Mouse (Mus musculus) lung, postnatal 4 days (tissue): ENCODE data around the gene Msh4.
A peak's percentile ranks its signal among the peaks of the same experiment; 100 is the strongest.

Source experiments
- DNase-seq, 2 experiments: peaks; one replicate each; pipeline ENCODE4 v3.0.0; 2021

The Msh4 gene

DNA sequence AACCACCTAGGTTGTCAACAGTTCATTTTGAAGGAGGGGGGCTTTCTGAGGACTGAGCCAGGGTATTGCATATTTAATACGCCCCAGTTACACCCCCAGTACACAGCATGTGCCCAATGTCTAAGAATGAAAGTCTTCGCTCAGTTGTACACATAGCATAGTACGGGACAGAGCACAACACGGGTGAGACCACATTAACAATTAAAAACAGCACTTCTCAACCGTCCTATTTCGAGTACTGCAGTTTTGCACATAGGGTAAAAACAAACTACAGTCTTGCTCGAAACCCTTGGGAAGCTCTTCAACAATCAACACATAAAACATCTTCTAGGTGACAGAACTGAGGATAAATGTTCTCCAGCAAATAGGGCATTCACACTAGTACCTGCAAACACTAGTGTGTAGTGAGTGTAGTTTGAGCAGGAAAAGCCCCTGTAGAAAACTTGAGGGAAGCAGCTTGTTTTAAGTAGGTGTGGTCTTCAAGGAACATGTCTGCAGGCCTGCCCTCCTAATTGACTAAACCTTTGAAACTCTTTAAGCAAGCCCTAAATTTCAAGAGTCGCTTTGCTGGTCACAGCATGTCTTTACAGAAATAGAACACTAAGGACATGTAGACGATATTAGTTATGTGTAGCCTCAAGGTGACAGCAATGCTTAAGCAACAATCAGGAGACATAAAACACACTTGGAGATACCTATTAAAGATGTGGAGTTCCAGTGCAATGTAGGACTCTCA is at the start of gene Msh4:
Gene Msh4 (minus strand): TSS at position 3 of the 736 bp plus-strand sequence.
- DNase-seq, result no peak

DNA sequence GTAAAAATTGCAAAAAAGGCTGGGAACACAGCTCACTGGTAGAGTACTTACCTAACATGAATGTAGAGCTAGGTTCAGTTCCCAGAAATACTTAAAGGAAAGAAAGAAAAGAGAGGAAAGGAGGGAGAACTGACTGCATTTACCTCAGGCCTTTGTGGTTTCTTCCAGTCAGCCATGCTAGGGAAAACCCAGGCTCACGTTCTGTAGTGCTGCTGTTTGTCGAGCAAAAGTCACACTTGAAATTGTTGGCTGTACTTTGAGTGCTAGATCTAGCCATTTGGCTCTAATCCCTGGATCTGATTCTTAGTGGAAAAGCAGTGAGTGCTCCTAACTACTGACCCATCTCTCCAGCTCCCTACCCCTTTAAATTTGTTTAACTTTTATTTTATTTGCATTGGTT is 42.2 kb upstream of the Msh4 start:
- DNase-seq, result no peak

DNA sequence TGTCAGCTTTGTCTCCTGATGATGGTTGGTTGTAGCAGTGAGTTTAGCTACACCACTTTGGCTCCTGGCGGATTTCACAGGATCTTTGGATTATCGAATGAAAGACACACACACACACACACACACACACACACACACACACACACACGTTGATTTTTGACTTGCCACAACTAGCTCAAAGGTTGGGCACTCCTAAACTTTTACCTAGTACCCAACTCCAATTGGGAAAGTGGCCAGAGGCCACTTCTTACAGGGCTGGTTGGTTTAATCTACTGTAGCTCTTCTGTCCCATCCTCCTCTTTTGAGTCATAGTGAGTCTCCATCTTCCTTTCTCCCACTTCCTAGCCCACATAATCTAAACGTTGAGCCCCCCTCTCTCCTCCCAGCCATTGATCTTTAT is 41.3 kb upstream of the Msh4 start:
- no peak for DNase-seq

GRCm38 (mm10) chr3:153944335-153944990 is 38.5 kb upstream of the Msh4 start, which contains the start of gene Acadm:
Gene Acadm (minus strand): TSS chr3:153944632.
- DNase-seq, result peak; percentile 98

DNA sequence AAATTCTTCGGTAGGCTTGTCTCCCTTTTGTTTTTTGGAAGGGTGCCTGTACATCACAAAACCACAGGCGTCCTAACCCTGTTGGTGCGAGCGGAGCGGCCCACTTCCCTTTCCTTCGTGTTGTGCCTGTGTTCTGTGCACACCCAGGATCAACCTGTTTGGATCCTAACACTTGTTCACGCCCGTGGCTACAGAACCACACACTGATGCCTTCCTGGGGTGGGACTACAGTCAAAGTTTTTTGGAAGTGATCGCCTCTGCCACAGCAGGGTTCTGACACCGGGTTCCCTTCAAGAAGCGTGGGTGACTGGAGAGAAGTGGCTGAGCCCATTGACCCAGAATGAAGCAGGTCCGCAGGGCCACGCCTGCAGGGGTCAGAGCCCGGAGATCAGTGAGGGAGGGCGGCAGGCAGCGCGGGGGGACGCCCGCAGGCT is 38.0 kb upstream of the Msh4 start:
- DNase-seq, result no peak

- no peak for DNase-seq
Measured at GRCm38 (mm10) chr3:153943003-153943640, 37.2 kb upstream of the Msh4 start.

- DNase-seq, result no peak
Measured at GRCm38 (mm10) chr3:153941613-153942012, 35.7 kb upstream of the Msh4 start.

GRCm38 (mm10) chr3:153940486-153940885 is 34.5 kb upstream of the Msh4 start:
- DNase-seq, result no peak

DNA sequence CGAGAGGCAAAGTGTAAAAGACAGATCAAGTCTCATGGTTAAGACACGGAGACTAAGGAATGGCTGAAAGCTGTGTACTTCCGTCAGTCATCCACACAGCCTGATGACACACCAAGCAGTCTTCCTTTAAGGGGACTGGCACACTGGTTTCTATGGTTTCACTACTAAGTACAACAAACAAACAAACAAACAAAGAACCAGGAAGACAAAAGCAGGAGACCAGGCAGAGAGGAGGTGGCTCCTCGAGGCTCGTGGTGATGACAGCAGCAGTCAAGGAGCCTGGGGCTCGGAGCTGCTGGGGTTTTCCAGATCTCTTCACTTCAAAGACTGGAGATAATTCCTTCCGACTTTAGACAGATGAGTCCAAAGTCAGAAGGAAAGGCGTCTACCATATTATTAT is 34.1 kb upstream of the Msh4 start:
- no peak for DNase-seq

GRCm38 (mm10) chr3:153937116-153937810 is 31.3 kb upstream of the Msh4 start:
- DNase-seq, result no peak

DNA sequence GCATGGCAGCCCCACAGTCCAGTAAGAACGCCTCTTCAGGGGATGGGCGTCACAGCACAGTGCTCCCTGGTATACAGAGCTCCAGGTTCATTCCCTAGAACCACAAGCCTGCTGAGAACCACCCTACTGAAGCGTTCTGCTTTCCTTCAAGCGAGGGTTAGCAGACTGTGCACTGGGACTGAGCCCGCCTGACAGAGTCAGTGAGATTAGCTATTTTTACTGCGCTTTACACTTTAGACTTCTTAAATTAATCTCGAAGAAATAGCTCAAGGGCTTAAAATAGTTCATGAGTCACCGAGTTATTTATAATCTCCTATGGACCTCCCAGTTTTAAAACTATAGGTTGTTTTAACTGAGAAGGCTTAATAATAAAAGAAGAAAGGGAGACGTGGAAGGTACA is 29.9 kb upstream of the Msh4 start:
- DNase-seq, result no peak

- DNase-seq, result no peak
Measured at GRCm38 (mm10) chr3:153932461-153932860, 26.5 kb upstream of the Msh4 start.

GRCm38 (mm10) chr3:153929526-153929925 is 23.6 kb upstream of the Msh4 start:
- DNase-seq, result no peak

- DNase-seq, result no peak
Measured at GRCm38 (mm10) chr3:153926333-153926732, 20.4 kb upstream of the Msh4 start.

DNA sequence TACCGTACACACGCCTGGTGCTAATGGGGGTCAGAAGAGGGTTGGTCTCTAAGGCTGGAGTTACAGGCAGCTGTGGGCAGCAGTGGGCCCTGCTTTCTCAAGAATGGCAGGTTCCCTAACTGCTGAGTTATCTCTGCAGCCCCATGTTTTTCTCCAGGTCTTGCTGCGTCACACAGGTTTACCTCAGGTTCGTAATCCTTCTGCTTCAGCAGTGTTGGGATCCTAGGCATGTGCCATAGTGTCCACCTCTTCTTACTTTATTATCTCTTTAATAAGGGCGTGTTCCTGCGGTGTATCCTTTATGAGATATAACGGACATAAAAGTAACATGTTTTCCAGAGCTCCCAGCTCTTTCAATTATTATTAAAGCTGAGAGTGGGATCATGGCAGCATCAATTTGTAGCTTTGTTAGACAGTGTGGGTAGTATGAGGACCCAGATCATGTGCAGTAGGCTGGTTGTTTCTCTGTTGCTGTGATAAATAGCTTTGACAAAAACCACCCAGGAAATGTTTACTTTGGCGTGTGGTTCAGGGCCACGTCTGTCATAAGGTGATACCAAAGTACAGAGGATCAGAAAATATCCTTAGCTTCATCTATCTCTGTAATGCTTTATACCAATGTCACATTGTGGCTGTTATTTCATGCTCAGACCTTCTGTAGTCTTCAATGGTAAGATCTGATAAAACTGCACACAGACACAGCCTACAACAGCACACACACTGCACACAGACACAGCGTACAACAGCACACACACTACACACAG is 15.4 kb upstream of the Msh4 start:
- DNase-seq, result no peak

DNA sequence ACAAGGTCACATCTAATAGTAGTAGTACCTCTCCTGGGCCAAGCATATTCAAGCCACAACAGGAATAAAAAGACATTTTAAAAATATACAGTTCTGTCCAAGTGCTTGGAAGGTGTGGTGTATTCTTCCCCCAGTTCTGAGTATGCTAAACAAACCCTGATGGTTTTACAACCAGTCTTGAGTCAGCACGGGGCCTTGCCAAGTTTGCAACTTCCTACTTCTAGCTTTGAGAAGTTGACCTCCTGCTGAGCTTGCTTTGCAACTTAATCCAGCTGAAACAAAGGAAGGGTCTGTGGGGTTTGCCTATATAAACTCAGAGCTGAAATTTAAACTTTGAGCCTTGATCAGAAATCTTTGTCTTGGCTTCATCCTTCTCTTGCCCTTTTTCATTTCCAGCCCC is 11.3 kb upstream of the Msh4 start:
- no peak for DNase-seq

DNA sequence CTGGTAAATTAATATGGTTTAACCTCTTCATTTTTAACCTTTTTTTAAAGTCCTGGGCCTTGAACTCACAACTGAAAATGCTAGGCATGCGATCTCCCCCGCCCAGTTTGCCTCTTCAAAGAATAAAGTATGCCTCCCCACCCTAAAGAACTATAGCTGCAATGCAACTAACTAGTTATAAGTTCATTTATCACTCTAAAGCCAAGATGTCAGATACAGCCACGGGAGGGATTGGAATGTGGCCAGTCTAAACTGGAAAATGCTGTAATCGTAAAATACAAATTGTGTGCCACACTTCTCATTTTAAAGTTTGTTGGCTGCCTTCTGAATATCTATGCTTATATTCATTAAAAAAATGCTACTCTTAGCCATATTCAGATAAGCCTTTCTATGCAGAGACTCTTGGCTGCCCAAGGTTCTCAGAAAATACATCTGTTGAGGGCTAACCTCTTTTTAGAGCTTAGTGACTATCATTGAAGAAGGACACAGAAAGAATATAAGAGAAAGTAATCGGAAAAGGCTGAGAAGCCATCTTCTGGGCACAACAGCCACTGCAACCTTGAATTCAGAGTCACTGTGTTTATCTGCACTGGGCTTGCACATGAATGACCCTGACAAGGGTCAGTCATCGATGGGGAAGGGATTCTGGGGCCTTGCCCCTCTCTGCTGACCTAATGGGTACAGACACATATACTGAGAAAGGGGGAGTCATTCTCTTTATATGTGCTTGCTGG is 7.7 kb upstream of the Msh4 start:
- DNase-seq, result no peak

DNA sequence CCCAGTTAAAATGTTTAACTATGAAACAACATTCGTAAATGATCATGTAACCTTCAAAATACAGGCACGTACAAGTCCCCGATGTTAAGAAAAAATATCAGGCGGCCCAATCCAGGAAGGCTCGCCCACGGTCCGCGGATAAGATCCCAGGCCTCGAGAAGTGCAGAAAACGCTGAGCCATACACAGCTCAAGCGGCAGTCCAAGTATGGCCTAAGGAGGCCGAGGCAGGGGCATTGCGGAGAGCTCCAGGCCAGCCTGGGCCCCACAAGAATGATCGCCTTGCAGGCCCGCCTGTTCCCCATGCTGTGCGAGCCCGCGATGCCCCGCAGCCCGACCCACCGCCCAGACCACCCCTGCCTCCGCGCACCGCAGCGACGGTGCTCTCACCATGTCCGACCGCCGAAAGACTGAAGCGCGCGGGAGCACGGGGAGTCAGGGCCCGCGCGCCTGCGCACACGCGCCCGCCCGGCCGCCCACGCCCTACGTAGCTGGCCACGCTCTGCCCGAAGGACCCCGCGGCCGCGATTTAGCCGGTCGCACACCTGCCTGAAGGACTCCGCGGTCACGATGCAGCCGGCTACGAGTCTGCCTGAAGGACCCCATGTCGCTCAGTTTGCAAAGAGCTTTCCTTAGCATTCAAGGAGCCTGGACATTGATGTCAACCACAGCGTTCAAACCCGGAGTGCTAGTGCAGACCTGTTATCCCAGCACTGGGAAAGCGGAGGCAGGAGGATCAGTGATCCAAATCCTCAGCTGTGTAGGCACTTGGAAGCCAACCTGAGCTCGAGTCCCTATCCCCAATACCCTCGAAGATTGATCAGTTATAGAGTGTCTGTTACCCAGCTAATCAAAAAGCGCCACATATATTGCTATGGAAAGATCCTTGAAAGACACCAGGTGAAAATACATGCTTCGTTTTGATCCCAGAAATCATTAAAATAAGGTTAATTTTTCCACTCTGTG is 6.9 kb upstream of the Msh4 start, which contains the start of gene Rabggtb:
Gene Rabggtb (minus strand): TSS at position 464 of the 964 bp plus-strand sequence.
- DNase-seq, result peak; percentile 97

DNA sequence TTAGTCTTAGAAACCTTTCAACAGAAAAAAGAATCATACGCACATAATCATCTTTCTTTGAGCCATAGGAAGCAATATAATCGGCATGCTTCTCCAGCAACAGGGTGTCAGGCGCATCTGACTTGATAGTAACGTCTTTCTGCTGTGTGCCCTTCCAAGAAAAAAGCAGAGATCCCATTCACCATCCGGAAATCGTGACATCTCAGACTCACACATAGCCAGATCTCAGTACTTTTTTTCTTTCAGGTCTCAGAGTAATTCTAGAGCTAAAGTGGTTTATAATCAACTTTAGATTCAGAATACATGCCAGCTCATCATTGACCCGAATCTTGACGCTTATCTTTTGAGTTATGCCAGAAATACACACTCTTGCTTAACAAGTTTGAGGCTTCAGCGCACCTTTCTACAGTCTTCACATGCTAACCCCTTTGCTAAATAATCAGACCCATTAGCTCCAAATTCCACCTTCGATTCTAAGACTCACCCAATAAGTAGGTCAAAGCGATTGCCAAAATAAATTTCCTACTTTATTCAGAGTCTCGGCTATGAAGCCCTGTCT is 6.0 kb upstream of the Msh4 start:
- no peak for DNase-seq

- no peak for DNase-seq
Measured at GRCm38 (mm10) chr3:153911197-153911881, 5.4 kb upstream of the Msh4 start.
